Mouse (Mus musculus) lung, postnatal 0 days (tissue): ENCODE measurements around the gene Hoxc4. TPM values are rescaled to one million over a fixed set of nuclear protein-coding genes. Genes with fewer than 3 reads are reported as not detected.
A peak's percentile ranks its signal among the peaks of the same experiment; 100 is the strongest.

ENCODE experiments used
- ATAC-seq: fragments of 200-750 bp; cut with Nextera tagmentation; 2 replicates; pipeline ENCODE4 v1.8.0; 2017; ENCODE audit warnings: moderate library complexity
- DNase-seq: peaks from one replicate; pipeline ENCODE4 v3.0.0-alpha.2; 2016; ENCODE audit warnings: low spot score
- H3K27ac ChIP-seq: fragments of 300-500 bp; sonication (generic); 2 replicates; pipeline ENCODE4 v1.5.1; 2014; ENCODE audit warnings: antibody characterized with exemption, mild to moderate bottlenecking, low read length, mixed read lengths
- H3K27me3 ChIP-seq: fragments of 300-500 bp; sonication (generic); replicated peaks from 2 replicates; pipeline ENCODE4 v1.6.1; 2014; ENCODE audit warnings: low read length, mixed read lengths; ENCODE audit not compliant: insufficient read depth
- H3K36me3 ChIP-seq: fragments of 300-500 bp; sonication (generic); 2 replicates; pipeline ENCODE4 v1.6.1; 2014; ENCODE audit warnings: low read length, mixed read lengths; ENCODE audit not compliant: insufficient read depth
- H3K4me1 ChIP-seq: fragments of 300-500 bp; sonication (generic); 2 replicates; pipeline ENCODE4 v1.6.1; 2014; ENCODE audit warnings: antibody characterized with exemption, low read depth, low read length, mixed read lengths; ENCODE audit not compliant: insufficient read depth
- H3K4me2 ChIP-seq: fragments of 300-500 bp; sonication (generic); replicated peaks from 2 replicates; pipeline ENCODE4 v1.6.1; 2014; ENCODE audit warnings: low read depth, mild to moderate bottlenecking, low read length, moderate library complexity, mixed read lengths
- H3K4me3 ChIP-seq: fragments of 300-500 bp; sonication (generic); 2 replicates; pipeline ENCODE4 v1.5.1; 2014; ENCODE audit warnings: low read depth, low read length
- H3K9ac ChIP-seq: fragments of 300-500 bp; sonication (generic); replicated peaks from 2 replicates; pipeline ENCODE4 v1.6.1; 2014; ENCODE audit warnings: low read depth, mild to moderate bottlenecking
- H3K9me3 ChIP-seq: fragments of 300-500 bp; sonication (generic); 2 replicates; pipeline ENCODE4 v1.6.1; 2016; ENCODE audit warnings: low read length, mixed read lengths
- CTCF ChIP-seq: IDR thresholded peaks from 2 replicates; pipeline ENCODE4 v1.5.1; 2016; ENCODE audit warnings: antibody characterized with exemption, mild to moderate bottlenecking
- EP300 ChIP-seq: IDR thresholded peaks from 2 replicates; pipeline ENCODE4 v1.6.1; 2016; ENCODE audit warnings: antibody characterized with exemption, mild to moderate bottlenecking, control low read depth
- WGBS: fragments of 180-500 bp; shearing (Covaris S2); extraction: QIAGEN DNeasy Blood & Tissue Kit; methylation state at CpG from one replicate; pipeline ENCODE4 v1.1.7; 2014; 5-methylcytosine and 5-hydroxymethylcytosine counted together
- polyA plus RNA-seq: library from polyadenylated mRNA; unstranded; fragments of >200 nt; fragmentation: Nextera tagmentation; extraction: Ambion mirVana; gene quantifications from 2 replicates; pipeline ENCODE4 v1.2.1, GENCODE M21; 2015

The Hoxc4 gene
- polyA plus RNA-seq, 1 experiment from 2014 or later, result 0.23 TPM

GRCm38 (mm10) chr15:103040601-103041000 lies 21.9 kb downstream of the Hoxc4 start:
- H3K4me2 ChIP-seq, result peak overlapping the region; percentile 27; the same call in 1 of the 2 replicates
- no peaks in the 10 kb centered on the region for H3K4me1 ChIP-seq
- H3K9me3 ChIP-seq, result no peaks in the 10 kb centered on the region
- ATAC-seq, result no peak
- H3K9ac ChIP-seq, result no peak overlapping the region
- WGBS, result 25% methylated on average over 12 of the region's 12 CpGs
- H3K4me3 ChIP-seq, result no peak overlapping the region
- H3K27ac ChIP-seq, result no peak overlapping the region
- no peak for DNase-seq
- no peak for TF ChIP-seq EP300
- TF ChIP-seq CTCF, result no peak
- peaks cover 45% of the 10 kb centered on the region for H3K27me3 ChIP-seq
- no peaks in the 10 kb centered on the region for H3K36me3 ChIP-seq

- H3K4me2 ChIP-seq, result no peak overlapping the region
- no peak for ATAC-seq
Measured at GRCm38 (mm10) chr15:103041613-103042012, 22.9 kb downstream of the Hoxc4 start.

GRCm38 (mm10) chr15:103042209-103042608 lies 23.5 kb downstream of the Hoxc4 start:
- 7% methylated on average over 1 of the region's 1 CpGs for WGBS
- no peaks in the 10 kb centered on the region for H3K9me3 ChIP-seq
- ATAC-seq (no peak), DNase-seq (no peak)
- no peak for TF ChIP-seq EP300
- TF ChIP-seq CTCF, result no peak
- H3K4me2 ChIP-seq, result no peak overlapping the region
- H3K4me1 ChIP-seq, result no peaks in the 10 kb centered on the region
- H3K36me3 ChIP-seq, result no peaks in the 10 kb centered on the region
- peaks cover 33% of the 10 kb centered on the region for H3K27me3 ChIP-seq
- no peak overlapping the region for H3K4me3 ChIP-seq
- no peak overlapping the region for H3K27ac ChIP-seq
- H3K9ac ChIP-seq, result no peak overlapping the region

More at GRCm38 (mm10) chr15:103041613-103042012, 22.9 kb downstream of the Hoxc4 start:
- 42% methylated on average over 5 of the region's 5 CpGs for WGBS
- Histone ChIP-seq H3K9ac (no peak overlapping the region), H3K9me3 (no peaks in the 10 kb centered on the region), H3K4me3 (no peak overlapping the region), H3K27me3 (peaks cover 39% of the 10 kb centered on the region), H3K27ac (no peak overlapping the region), H3K36me3 (no peaks in the 10 kb centered on the region), H3K4me1 (no peaks in the 10 kb centered on the region)
- no peak for DNase-seq
- no peak for TF ChIP-seq CTCF
- TF ChIP-seq EP300, result no peak

GRCm38 (mm10) chr15:103051670-103052069 lies 32.9 kb downstream of the Hoxc4 start:
- TF ChIP-seq EP300 (no peak), CTCF (no peak)
- H3K4me1 ChIP-seq, result no peaks in the 10 kb centered on the region
- no peak overlapping the region for H3K4me2 ChIP-seq
- H3K27me3 ChIP-seq, result peaks cover 16% of the 10 kb centered on the region
- no peak overlapping the region for H3K4me3 ChIP-seq
- no peak overlapping the region for H3K9ac ChIP-seq
- H3K27ac ChIP-seq, result no peak overlapping the region
- no peaks in the 10 kb centered on the region for H3K36me3 ChIP-seq
- H3K9me3 ChIP-seq, result no peaks in the 10 kb centered on the region
- no peak for DNase-seq
- WGBS, result 82% methylated on average over 2 of the region's 2 CpGs
- no peak for ATAC-seq

GRCm38 (mm10) chr15:103053210-103053609 lies 34.5 kb downstream of the Hoxc4 start:
- no peak overlapping the region for H3K4me3 ChIP-seq
- ATAC-seq, result no peak
- H3K27ac ChIP-seq, result no peak overlapping the region
- H3K4me1 ChIP-seq, result no peaks in the 10 kb centered on the region
- no peak overlapping the region for H3K4me2 ChIP-seq
- TF ChIP-seq EP300 (no peak), CTCF (no peak)
- no peak overlapping the region for H3K9ac ChIP-seq
- H3K9me3 ChIP-seq, result no peaks in the 10 kb centered on the region
- H3K36me3 ChIP-seq, result no peaks in the 10 kb centered on the region
- DNase-seq, result no peak
- peaks cover 21% of the 10 kb centered on the region for H3K27me3 ChIP-seq

- Histone ChIP-seq H3K4me1 (no peaks in the 10 kb centered on the region), H3K9me3 (no peaks in the 10 kb centered on the region), H3K36me3 (no peaks in the 10 kb centered on the region), H3K4me2 (no peak overlapping the region), H3K27ac (no peak overlapping the region), H3K4me3 (no peak overlapping the region), H3K9ac (no peak overlapping the region), H3K27me3 (peaks cover 42% of the 10 kb centered on the region)
- no peak for ATAC-seq
- TF ChIP-seq EP300 (no peak), CTCF (no peak)
- 48% methylated on average over 2 of the region's 2 CpGs for WGBS
- no peak for DNase-seq
Measured at GRCm38 (mm10) chr15:103056396-103056795, 37.7 kb downstream of the Hoxc4 start.

GRCm38 (mm10) chr15:103058715-103059114 lies 40.0 kb downstream of the Hoxc4 start:
- ATAC-seq (no peak), DNase-seq (no peak)
- Histone ChIP-seq H3K36me3 (no peaks in the 10 kb centered on the region), H3K27me3 (peaks cover 51% of the 10 kb centered on the region), H3K4me1 (no peaks in the 10 kb centered on the region), H3K9ac (no peak overlapping the region), H3K27ac (no peak overlapping the region), H3K4me3 (no peak overlapping the region), H3K9me3 (no peaks in the 10 kb centered on the region), H3K4me2 (no peak overlapping the region)
- TF ChIP-seq CTCF (no peak), EP300 (no peak)
- WGBS, result 21% methylated on average over 12 of the region's 12 CpGs
